Mouse (Mus musculus) limb, embryonic 14.5 days (tissue): ENCODE measurements at regions not wholly inside any gene's neighbourhood (a gene's known extent, or its start where the extent isn't known, plus 50 kb on each side); places are given as distances from the start of the nearest gene placed in this dataset.

Experiments
- ATAC-seq: fragments of 200-750 bp; cut with Nextera tagmentation; 2 replicates; pipeline ENCODE4 v1.8.0; 2017; ENCODE audit warnings: low read depth, moderate number of reproducible peaks, moderate TSS enrichment; ENCODE audit not compliant: low FRiP score
- DNase-seq: peaks from one replicate; pipeline ENCODE4 v3.0.0-alpha.2; 2015; ENCODE audit warnings: low spot score
- H3K27ac ChIP-seq: fragments of 300-500 bp; sonication (generic); replicated peaks from 2 replicates; pipeline ENCODE4 v1.5.1; 2014; ENCODE audit warnings: low read depth, mild to moderate bottlenecking, low read length, moderate library complexity, mixed read lengths
- H3K27me3 ChIP-seq: fragments of 300-500 bp; sonication (generic); 2 replicates; pipeline ENCODE4 v1.6.1; 2014; ENCODE audit warnings: low read length, mixed read lengths; ENCODE audit not compliant: control insufficient read depth, insufficient read depth
- H3K36me3 ChIP-seq: fragments of 300-500 bp; sonication (generic); 2 replicates; pipeline ENCODE4 v1.6.1; 2014; ENCODE audit warnings: mild to moderate bottlenecking, low read length, moderate library complexity, mixed read lengths; ENCODE audit not compliant: control insufficient read depth, insufficient read depth
- H3K4me1 ChIP-seq: fragments of 300-500 bp; sonication (generic); 2 replicates; pipeline ENCODE4 v1.6.1; 2014; ENCODE audit warnings: antibody characterized with exemption, low read length, mixed read lengths; ENCODE audit not compliant: control insufficient read depth, insufficient read depth
- H3K4me2 ChIP-seq: fragments of 300-500 bp; sonication (generic); replicated peaks from 2 replicates; pipeline ENCODE4 v1.6.1; 2014; ENCODE audit warnings: low read depth, mild to moderate bottlenecking, low read length, moderate library complexity; ENCODE audit not compliant: severe bottlenecking
- H3K4me3 ChIP-seq: fragments of 300-500 bp; sonication (generic); replicated peaks from 2 replicates; pipeline ENCODE4 v1.5.1; 2014; ENCODE audit warnings: low read length
- H3K9ac ChIP-seq: fragments of 300-500 bp; sonication (generic); 2 replicates; pipeline ENCODE4 v1.6.1; 2014; ENCODE audit warnings: mild to moderate bottlenecking, low read depth, low read length, moderate library complexity; ENCODE audit not compliant: severe bottlenecking
- H3K9me3 ChIP-seq: fragments of 300-500 bp; sonication (generic); 2 replicates; pipeline ENCODE4 v1.6.1; 2016; ENCODE audit warnings: low read length; ENCODE audit not compliant: control insufficient read depth
- POLR2A ChIP-seq: fragments of 200-500 bp; IDR thresholded peaks from 2 replicates; pipeline ENCODE4 v1.8.0; 2012; ENCODE audit warnings: inconsistent platforms, mild to moderate bottlenecking, moderate library complexity, borderline replicate concordance; ENCODE audit not compliant: insufficient read depth, insufficient read length; ENCODE audit errors: extremely low read depth
- WGBS: fragments of 180-500 bp; shearing (Covaris S2); extraction: QIAGEN DNeasy Blood & Tissue Kit; methylation state at CpG from one replicate; pipeline ENCODE4 v1.1.7; 2014; 5-methylcytosine and 5-hydroxymethylcytosine counted together

GRCm38 (mm10) chr9:116466336-116466735 is 291.2 kb upstream of the Tgfbr2 start:
- no peak overlapping the region for H3K4me3 ChIP-seq
- DNase-seq = no peak
- WGBS = 88% methylated on average over 7 of the region's 7 CpGs
- H3K27ac ChIP-seq = no peak overlapping the region
- H3K9me3 ChIP-seq = no peaks in the 10 kb centered on the region
- TF ChIP-seq POLR2A = no peak
- no peaks in the 10 kb centered on the region for H3K4me1 ChIP-seq
- ATAC-seq = no peak
- H3K4me2 ChIP-seq = no peak overlapping the region
- H3K9ac ChIP-seq = no peak overlapping the region
- no peaks in the 10 kb centered on the region for H3K36me3 ChIP-seq
- H3K27me3 ChIP-seq = no peaks in the 10 kb centered on the region

- DNase-seq = no peak
- 45% methylated on average over 2 of the region's 2 CpGs for WGBS
- TF ChIP-seq POLR2A = no peak
These were observed 289.5 kb upstream of the Tgfbr2 start for GRCm38 (mm10) chr9:116464626-116465025.

GRCm38 (mm10) chr9:116462232-116462631 is 287.1 kb upstream of the Tgfbr2 start:
- Histone ChIP-seq H3K27me3 (no peaks in the 10 kb centered on the region), H3K4me3 (no peak overlapping the region), H3K4me1 (no peaks in the 10 kb centered on the region), H3K27ac (no peak overlapping the region), H3K36me3 (no peaks in the 10 kb centered on the region), H3K4me2 (no peak overlapping the region), H3K9me3 (no peaks in the 10 kb centered on the region), H3K9ac (no peak overlapping the region)
- ATAC-seq (no peak), DNase-seq (no peak)
- WGBS = 56% methylated on average over 2 of the region's 2 CpGs
- no peak for TF ChIP-seq POLR2A

More at GRCm38 (mm10) chr9:116464626-116465025, 289.5 kb upstream of the Tgfbr2 start:
- Histone ChIP-seq H3K36me3 (no peaks in the 10 kb centered on the region), H3K9me3 (no peaks in the 10 kb centered on the region), H3K27me3 (no peaks in the 10 kb centered on the region), H3K4me3 (no peak overlapping the region), H3K9ac (no peak overlapping the region), H3K4me2 (no peak overlapping the region), H3K4me1 (no peaks in the 10 kb centered on the region), H3K27ac (no peak overlapping the region)
- ATAC-seq = no peak

GRCm38 (mm10) chr9:116460022-116460421 is 284.9 kb upstream of the Tgfbr2 start:
- 83% methylated on average over 2 of the region's 2 CpGs for WGBS

GRCm38 (mm10) chr9:116452050-116452449 is 276.9 kb upstream of the Tgfbr2 start:
- no peaks in the 10 kb centered on the region for H3K36me3 ChIP-seq
- no peaks in the 10 kb centered on the region for H3K4me1 ChIP-seq
- H3K9me3 ChIP-seq = no peaks in the 10 kb centered on the region
- H3K9ac ChIP-seq = no peak overlapping the region
- H3K4me2 ChIP-seq = no peak overlapping the region
- 83% methylated on average over 4 of the region's 4 CpGs for WGBS
- H3K27ac ChIP-seq = no peak overlapping the region
- DNase-seq (no peak), ATAC-seq (no peak)
- no peaks in the 10 kb centered on the region for H3K27me3 ChIP-seq
- no peak overlapping the region for H3K4me3 ChIP-seq
- no peak for TF ChIP-seq POLR2A

More at GRCm38 (mm10) chr9:116460022-116460421, 284.9 kb upstream of the Tgfbr2 start:
- no peak for ATAC-seq
- Histone ChIP-seq H3K27ac (no peak overlapping the region), H3K4me2 (no peak overlapping the region), H3K4me1 (no peaks in the 10 kb centered on the region), H3K4me3 (no peak overlapping the region), H3K27me3 (no peaks in the 10 kb centered on the region), H3K9me3 (no peaks in the 10 kb centered on the region), H3K9ac (no peak overlapping the region), H3K36me3 (no peaks in the 10 kb centered on the region)
- no peak for TF ChIP-seq POLR2A
- no peak for DNase-seq

GRCm38 (mm10) chr9:116450829-116451228 is 275.7 kb upstream of the Tgfbr2 start:
- DNase-seq (no peak), ATAC-seq (no peak)
- Histone ChIP-seq H3K4me1 (no peaks in the 10 kb centered on the region), H3K9me3 (no peaks in the 10 kb centered on the region), H3K27ac (no peak overlapping the region), H3K9ac (no peak overlapping the region), H3K4me3 (no peak overlapping the region), H3K27me3 (no peaks in the 10 kb centered on the region), H3K4me2 (no peak overlapping the region), H3K36me3 (no peaks in the 10 kb centered on the region)
- WGBS = 91% methylated on average over 4 of the region's 4 CpGs
- TF ChIP-seq POLR2A = no peak
